Mouse (Mus musculus) heart, postnatal 36 days (tissue): ENCODE measurements around the gene Bcap31. TPM values are rescaled to one million over a fixed set of nuclear protein-coding genes. Genes with fewer than 3 reads are reported as not detected.

Source experiments
- DNase-seq, 2 experiments: peaks; one replicate each; pipeline ENCODE4 v3.0.0; 2021 to 2022
- intact Hi-C: fragments of 180-260 bp; cut with DNase I; formaldehyde crosslinking; loops from one replicate; pipeline ENCODE4 v1.15.1; 2025
- total RNA-seq, 2 experiments: library from RNA; stranded (reverse); gene quantifications; 2 replicates each; pipeline ENCODE4 v1.2.3; 2021

The Bcap31 gene
- total RNA-seq, 2 experiments from 2014 or later: 74.2 to 83.4 TPM

GRCm38 (mm10) chrX:73639255-73639675 lies 76.7 kb downstream of the Bcap31 start, which contains the start of gene Dusp9:
Gene Dusp9 (plus strand): TSS chrX:73639419.
- peak in 1 of 2 experiments; percentile 17 for DNase-seq
- intact Hi-C loops: no loop called here

- no peak for DNase-seq
Observed at GRCm38 (mm10) chrX:73637415-73637814, 78.6 kb downstream of the Bcap31 start.

More at GRCm38 (mm10) chrX:73637415-73637814, 78.6 kb downstream of the Bcap31 start:
- intact Hi-C loops: no loop called here

Other genes with a start within 250 kb of the Bcap31 start
- gene Bgn, start 232.6 kb downstream of the Bcap31 start, total RNA-seq: 100 to 1,000 TPM; 229 to 253 TPM
- under 1 TPM in 1 of 2 experiments, not detected in 1; 0.08 TPM for gene Atp2b3, start 213.1 kb downstream of the Bcap31 start, total RNA-seq
- gene Dusp9, start 76.8 kb downstream of the Bcap31 start, total RNA-seq: not detected
- gene Pnck, start 56.1 kb downstream of the Bcap31 start, total RNA-seq: 1 to 10 TPM; 5.1 to 7.1 TPM
- gene Slc6a8, start 43.0 kb downstream of the Bcap31 start, total RNA-seq: 100 to 1,000 TPM; 130 to 145 TPM
- 10 to 100 TPM; 29.6 to 33.6 TPM for gene Abcd1, start 422 bp upstream of the Bcap31 start, total RNA-seq
- gene Plxnb3, start 40.9 kb upstream of the Bcap31 start, total RNA-seq: 1 to 10 TPM; 1.6 to 2.1 TPM
- gene Srpk3, start 58.2 kb upstream of the Bcap31 start, total RNA-seq: 10 to 100 TPM; 31.0 to 33.7 TPM
- 100 to 1,000 TPM; 621 to 648 TPM for gene Idh3g, start 70.7 kb upstream of the Bcap31 start, total RNA-seq
- gene Ssr4, start 70.9 kb upstream of the Bcap31 start, total RNA-seq: 10 to 100 TPM; 79.0 to 89.6 TPM
- 1 to 10 TPM; 1.4 to 1.5 TPM for gene Pdzd4, start 108.8 kb upstream of the Bcap31 start, total RNA-seq
- gene Avpr2, start 175.9 kb upstream of the Bcap31 start, total RNA-seq: not detected
- gene L1cam, start 179.9 kb upstream of the Bcap31 start, total RNA-seq: 1 to 10 TPM; 2.8 to 4.5 TPM
- 1 to 10 TPM; 1.2 to 1.5 TPM for gene Arhgap4, start 205.7 kb upstream of the Bcap31 start, total RNA-seq
- gene Naa10, start 205.8 kb upstream of the Bcap31 start, total RNA-seq: 10 to 100 TPM; 58.2 to 61.4 TPM
- 1 to 10 TPM; 5.4 to 6.7 TPM for gene Renbp, start 214.7 kb upstream of the Bcap31 start, total RNA-seq